18 mouse cellular contexts compared by ENCODE assay signal in the genomic region with DNA sequence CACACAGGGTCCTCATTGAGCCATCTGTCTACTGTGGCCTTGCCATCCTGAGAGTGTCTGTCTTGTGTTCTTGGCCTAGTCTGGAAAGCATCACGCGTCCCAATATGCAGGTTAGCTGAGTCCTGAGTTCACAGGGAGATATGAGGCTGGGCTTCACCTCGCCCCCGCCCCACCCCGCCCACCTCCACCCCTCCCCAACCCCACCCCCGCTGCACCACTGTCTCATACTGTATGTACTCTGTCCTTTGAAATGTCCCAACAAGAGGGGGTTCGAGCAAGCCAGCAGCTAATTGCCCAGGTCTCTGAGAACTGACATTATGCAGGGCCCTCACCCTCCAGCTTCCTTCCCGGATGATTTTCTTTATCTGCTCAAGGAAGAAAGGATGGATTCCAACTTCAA.
"Had no signal": no experiment of that assay in that cellular context is flagged by ENCODE, and none has a peak within 500 bp of the region (broad histone marks: within the 10 kb centered on the region; RNA-seq: fewer than 3 reads in every experiment).

No protein-coding gene starts in this region.

- H3K9ac ChIP-seq: limb, embryonic 12.5 days; limb, embryonic 15.5 days; liver, embryonic 15.5 days; lung, embryonic 14.5 days; midbrain, embryonic 13.5 days had no signal

- H3K4me3 ChIP-seq: layer of hippocampus, adult 2 months; left cerebral cortex, adult 2 months; limb, embryonic 12.5 days; limb, embryonic 15.5 days; liver, embryonic 15.5 days; megakaryocyte, embryonic 14.5 days; midbrain, embryonic 10.5 days; midbrain, embryonic 13.5 days had no signal

- H3K4me2 ChIP-seq: limb, embryonic 12.5 days; limb, embryonic 15.5 days; liver, embryonic 15.5 days; lung, embryonic 14.5 days; midbrain, embryonic 13.5 days had no signal

- H3K9me3 ChIP-seq: limb, embryonic 12.5 days; limb, embryonic 15.5 days; liver, embryonic 15.5 days; megakaryocyte, embryonic 14.5 days; midbrain, embryonic 10.5 days; midbrain, embryonic 13.5 days had no signal

- H3K27ac ChIP-seq: kidney, postnatal 0 days; layer of hippocampus, adult 2 months; left cerebral cortex, adult 2 months; limb, embryonic 12.5 days; limb, embryonic 15.5 days; liver, embryonic 15.5 days; midbrain, embryonic 10.5 days; midbrain, embryonic 13.5 days; stomach, postnatal 0 days had no signal

- DNase-seq: layer of hippocampus, adult 9-11 months; lung, embryonic 14.5 days; lung, postnatal 36 days; right cerebral cortex, postnatal 14 days; right cerebral cortex, postnatal 4 days; thymus, adult 2 months; thymus, postnatal 14 days had no signal

- H3K36me3 ChIP-seq: limb, embryonic 12.5 days; limb, embryonic 15.5 days; liver, embryonic 15.5 days; midbrain, embryonic 10.5 days; midbrain, embryonic 13.5 days had no signal

- ATAC-seq: lung, postnatal 0 days; midbrain, embryonic 13.5 days had no signal
